8 mouse cellular contexts compared by ENCODE assay signal in genomic region chr1:153750054-153750453, GRCm38 (mm10). TPM values are rescaled to one million over a fixed set of nuclear protein-coding genes. Genes with fewer than 3 reads are reported as not detected.
DNase-seq lines count a peak whose midpoint lies in the region; ATAC-seq and TF ChIP-seq lines count a peak whose summit lies in the region.

No protein-coding gene starts in this region.

- WGBS in forebrain, postnatal 0 days, result 27% methylated on average over 6 of the region's 6 CpGs
- 40% methylated on average over 6 of the region's 6 CpGs for WGBS in liver, postnatal 0 days (ENCODE audit: insufficient replicate concordance)

- H3K9me3 ChIP-seq in forebrain, postnatal 0 days (ENCODE audit: low read length), result no peaks in the 10 kb centered on the region
- no peaks in the 10 kb centered on the region for H3K9me3 ChIP-seq in liver, postnatal 0 days (ENCODE audit: low read length)

- H3K4me2 ChIP-seq in forebrain, postnatal 0 days (ENCODE audit: low read depth), result peak overlapping the region; percentile 65
- H3K4me2 ChIP-seq in liver, postnatal 0 days (ENCODE audit: low read depth, low read length), result peak overlapping the region; percentile 82

- H3K27me3 ChIP-seq in forebrain, postnatal 0 days (ENCODE audit: insufficient read depth, low read length), result no peaks in the 10 kb centered on the region
- no peaks in the 10 kb centered on the region for H3K27me3 ChIP-seq in liver, postnatal 0 days (ENCODE audit: insufficient read depth, low read length)

- no peak for TF ChIP-seq CTCF in forebrain, postnatal 0 days (IDR thresholded peaks at IDR 0.05; ENCODE audit: low read depth)
- no peak for TF ChIP-seq CTCF in liver, postnatal 0 days (IDR thresholded peaks at IDR 0.05; ENCODE audit: low read depth)

- peak overlapping the region; percentile 46 for H3K4me3 ChIP-seq in forebrain, postnatal 0 days (ENCODE audit: low read depth, low read length)
- H3K4me3 ChIP-seq in liver, postnatal 0 days (ENCODE audit: low read depth, low read length), result peak overlapping the region; percentile 50

- peak overlapping the region; percentile 88 for H3K27ac ChIP-seq in forebrain, postnatal 0 days (ENCODE audit: low read depth, low read length)
- peak overlapping the region; percentile 91 for H3K27ac ChIP-seq in liver, postnatal 0 days (ENCODE audit: low read depth)

- peaks cover 15% of the 10 kb centered on the region for H3K4me1 ChIP-seq in forebrain, postnatal 0 days (ENCODE audit: insufficient read depth)
- peaks cover 26% of the 10 kb centered on the region for H3K4me1 ChIP-seq in liver, postnatal 0 days (ENCODE audit: insufficient read depth)

- no peaks in the 10 kb centered on the region for H3K36me3 ChIP-seq in forebrain, postnatal 0 days (ENCODE audit: insufficient read depth)
- H3K36me3 ChIP-seq in liver, postnatal 0 days (replicated peaks; ENCODE audit: insufficient read depth, low read length), result peaks cover 5% of the 10 kb centered on the region

- peak; percentile 19 for DNase-seq in spleen, adult 12 weeks (ENCODE audit: low spot score)
- DNase-seq in spleen, adult 18-20 months, result no peak
- peak; percentile 58 for DNase-seq in forebrain, postnatal 0 days
- DNase-seq in liver, postnatal 0 days, result no peak
- no peak for DNase-seq in right cerebral cortex, postnatal 25 days
- no peak for DNase-seq in thymus, postnatal 0 days (ENCODE audit: low spot score)
- DNase-seq in left cerebral cortex, adult 11 months (ENCODE audit: low spot score), result no peak

- no peak for ATAC-seq in forebrain, postnatal 0 days
- peak; percentile 50 for ATAC-seq in liver, postnatal 0 days
- ATAC-seq in CD4-positive, CD25-positive, alpha-beta regulatory T cell, adult 4 months, result no peak

- H3K9ac ChIP-seq in forebrain, postnatal 0 days, result peak overlapping the region; percentile 76
- peak overlapping the region; percentile 74 for H3K9ac ChIP-seq in liver, postnatal 0 days (replicated peaks)

- peak; percentile 94 for TF ChIP-seq EP300 in liver, postnatal 0 days (IDR thresholded peaks at IDR 0.05; ENCODE audit: low read depth)

RNA-seq across cellular contexts. Expression of gene Rnasel, which starts 0.8 kb away (rescaled TPM):
- total RNA-seq in forebrain, postnatal 0 days (2014; rRNA removed), result 39.5 and 43.9 TPM in 2 replicates
- 10.7 and 19.5 TPM in 2 replicates for polyA plus RNA-seq in forebrain, postnatal 0 days (2015; fragmentation: Nextera tagmentation; extraction: Ambion mirVana)
- 13.9 and 15.7 TPM in 2 replicates for polyA plus RNA-seq in liver, postnatal 0 days (2015; fragmentation: Nextera tagmentation; extraction: Ambion mirVana)
- polyA plus RNA-seq in thymus, postnatal 0 days (2015; fragmentation: Nextera tagmentation; extraction: Ambion mirVana), result 13.7 and 22.1 TPM in 2 replicates
- polyA plus RNA-seq in CD4-positive, CD25-positive, alpha-beta regulatory T cell, adult 4 months (2017; shearing (Covaris generic)), result 10 to 100 TPM; 53.0 to 58.5 TPM

RNA-seq across cellular contexts. Expression of gene Rgs16, which starts 9.9 kb away (rescaled TPM):
- total RNA-seq in forebrain, postnatal 0 days (2014; rRNA removed), result 7.9 and 9.6 TPM in 2 replicates
- 15.5 and 16.7 TPM in 2 replicates for polyA plus RNA-seq in forebrain, postnatal 0 days (2015; fragmentation: Nextera tagmentation; extraction: Ambion mirVana)
- polyA plus RNA-seq in liver, postnatal 0 days (2015; fragmentation: Nextera tagmentation; extraction: Ambion mirVana), result 15.8 and 22.9 TPM in 2 replicates
- polyA plus RNA-seq in thymus, postnatal 0 days (2015; fragmentation: Nextera tagmentation; extraction: Ambion mirVana), result 4.1 and 4.3 TPM in 2 replicates
- 10 to 100 TPM; 10.9 to 46.2 TPM for polyA plus RNA-seq in CD4-positive, CD25-positive, alpha-beta regulatory T cell, adult 4 months (2017; shearing (Covaris generic))

Comparison
In these comparisons a context has a peak if more than half of its experiments do, and no peak if none do; other contexts are left out.
1. DNase-seq: peak in spleen, adult 12 weeks (single experiment) and forebrain, postnatal 0 days (single experiment); none in spleen, adult 18-20 months (0 of 2), liver, postnatal 0 days (single experiment), right cerebral cortex, postnatal 25 days (single experiment), thymus, postnatal 0 days (single experiment) and left cerebral cortex, adult 11 months (single experiment).